Mouse (Mus musculus): Measurements from ENCODE around the gene Eid2b. TPM values are rescaled to one million over a fixed set of nuclear protein-coding genes. Genes with fewer than 3 reads are reported as not detected.

Eid2b gene
- 28.4 and 33.0 TPM in 2 replicates for polyA plus RNA-seq (2021; fragmentation: Nextera tagmentation)
- long read RNA-seq, experiment 1, transcript Eid2b-201 (1 exons, 1,751 nt): major isoform, 80 of 80 reads
- long read RNA-seq, experiment 1, partial matches to known transcripts: 0 of 80 reads
- long read RNA-seq, experiment 1, other reads (novel, unspliced or antisense): 0 of 80 reads
- long read RNA-seq, experiment 2, transcript Eid2b-201 (1 exons, 1,751 nt): major isoform, 44 of 44 reads
- long read RNA-seq, experiment 2, partial matches to known transcripts: 0 of 44 reads
- long read RNA-seq, experiment 2, other reads (novel, unspliced or antisense): 0 of 44 reads

DNA sequence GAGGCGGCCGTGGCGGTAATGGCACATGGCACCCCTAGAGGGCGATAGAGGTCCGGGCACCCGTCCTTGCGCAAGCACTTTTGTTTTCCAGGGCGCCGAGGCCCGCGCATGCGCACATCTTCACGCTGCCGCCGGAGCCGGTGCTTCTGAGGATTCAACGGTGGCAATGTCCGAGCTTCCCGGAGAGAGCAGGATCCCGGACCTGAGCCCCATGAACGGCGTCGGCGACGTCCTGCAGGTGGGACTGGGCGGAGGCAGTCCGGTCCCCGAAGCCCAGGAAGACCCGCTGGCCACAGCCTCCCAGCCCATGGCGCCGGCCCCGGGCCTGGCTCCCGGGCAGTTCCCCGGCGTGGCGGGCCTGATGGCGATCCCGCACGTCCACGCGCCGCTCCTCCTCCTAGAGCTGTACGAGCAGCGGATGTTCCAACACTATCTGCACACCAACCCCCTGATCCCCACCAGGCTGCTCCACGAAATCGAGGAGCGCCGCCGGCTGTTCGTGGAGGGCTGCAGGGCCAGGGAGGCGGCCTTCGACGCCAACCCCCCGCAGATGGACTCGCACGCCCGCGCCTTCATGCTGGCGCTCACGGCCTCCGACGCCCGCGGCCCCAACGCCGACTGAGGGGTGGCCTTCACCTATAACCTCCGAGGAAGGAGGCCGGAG, at the start of gene Eid2b:
Gene Eid2b, plus strand, starts transcription at position 125 of the 664 bp plus-strand sequence.

GRCm38 (mm10) chr7:28267129-28268041, 10.2 kb upstream of the Eid2b start, which contains the start of gene Eid2:
Gene Eid2 (plus strand): TSS chr7:28267881.

DNA sequence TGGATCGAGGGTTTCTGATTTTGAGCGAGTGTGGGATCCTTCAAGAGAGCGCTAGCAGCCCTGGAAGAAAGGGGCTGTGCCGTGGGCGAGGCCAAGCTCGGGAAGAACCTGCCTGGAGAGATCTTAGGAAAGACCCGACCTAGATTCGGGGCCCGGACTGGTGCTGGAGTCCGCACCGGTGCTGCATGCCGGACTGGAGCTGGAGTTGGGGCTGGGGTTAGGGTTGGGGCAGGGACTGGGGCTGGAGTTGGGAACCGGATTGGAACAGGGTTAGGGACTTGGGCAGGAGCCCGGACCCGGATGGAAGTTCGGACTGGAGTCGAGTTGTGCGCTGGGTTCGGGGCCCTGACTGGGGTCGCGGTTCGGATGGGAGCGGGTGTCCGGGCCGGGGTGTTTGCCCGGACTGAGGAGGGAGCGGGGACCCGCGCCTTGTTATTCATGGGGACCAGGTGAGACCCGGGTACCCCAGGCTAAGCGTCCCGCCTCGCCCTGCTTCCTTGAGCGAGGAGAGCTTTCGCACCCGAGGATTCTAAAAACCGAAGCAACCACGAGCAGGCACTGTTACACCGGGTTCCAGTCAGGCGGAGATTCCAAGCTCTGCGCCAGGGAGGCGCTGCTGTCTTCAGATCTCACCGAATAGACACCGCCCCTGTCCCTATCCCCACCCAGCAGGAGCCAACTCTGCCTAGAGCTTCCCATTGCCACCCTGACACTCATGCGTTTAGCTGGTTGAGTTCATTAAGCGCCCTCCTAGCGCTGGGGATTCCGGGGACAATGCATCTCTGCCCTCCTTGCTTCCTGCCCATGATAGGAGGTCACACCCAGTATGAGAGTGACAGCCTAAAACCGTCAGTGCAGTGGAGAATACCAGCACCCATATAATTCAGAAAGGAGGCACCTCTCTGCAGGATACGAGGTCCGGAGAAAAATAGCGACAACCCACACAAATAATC, 13.4 kb downstream of the Eid2b start, which contains the start of gene Selenov:
Gene Selenov, minus strand, starts transcription at position 549 of the 953 bp plus-strand sequence.

DNA sequence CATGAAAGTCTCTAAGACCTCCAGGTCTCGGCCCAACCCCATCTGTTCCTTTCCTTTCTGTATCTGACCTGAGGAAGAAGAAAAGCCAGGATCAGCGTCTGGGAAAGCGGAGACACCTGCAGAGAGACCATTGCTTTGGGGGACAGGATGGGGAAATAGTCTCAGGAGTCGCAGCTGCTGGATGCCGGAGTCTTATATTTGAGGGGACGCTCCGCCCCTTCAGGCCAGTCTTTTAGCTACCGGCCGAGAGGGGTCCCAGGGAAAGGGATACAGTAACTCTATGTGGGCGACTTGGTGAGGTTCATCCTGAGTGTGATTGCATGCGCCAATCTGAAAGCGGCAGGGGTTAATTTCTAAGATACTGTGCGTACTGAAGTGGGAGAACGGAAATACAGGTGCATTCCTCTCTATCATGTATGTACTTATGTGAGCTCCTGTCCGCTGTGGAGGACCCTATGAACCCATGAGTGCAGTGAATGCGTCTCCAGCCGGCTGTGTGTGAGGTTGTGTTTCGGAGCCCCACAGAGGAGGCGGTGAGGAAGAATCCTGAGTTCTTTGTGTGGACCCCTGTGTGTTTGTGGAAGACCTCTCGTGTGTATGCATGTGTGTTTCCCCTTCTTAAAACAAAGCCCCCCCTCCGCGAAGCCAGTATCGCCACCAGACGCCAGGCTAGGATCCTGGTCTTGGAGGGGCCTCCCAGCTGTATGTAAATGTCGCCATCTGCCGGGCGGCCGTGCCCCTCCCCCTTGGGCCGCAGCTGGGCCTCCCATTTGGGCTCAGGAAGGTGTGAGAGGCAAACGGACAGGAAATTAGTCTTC, 24.3 kb downstream of the Eid2b start, which contains the start of gene Dll3:
Gene Dll3, minus strand, starts transcription at position 623 of the 818 bp plus-strand sequence.

DNA sequence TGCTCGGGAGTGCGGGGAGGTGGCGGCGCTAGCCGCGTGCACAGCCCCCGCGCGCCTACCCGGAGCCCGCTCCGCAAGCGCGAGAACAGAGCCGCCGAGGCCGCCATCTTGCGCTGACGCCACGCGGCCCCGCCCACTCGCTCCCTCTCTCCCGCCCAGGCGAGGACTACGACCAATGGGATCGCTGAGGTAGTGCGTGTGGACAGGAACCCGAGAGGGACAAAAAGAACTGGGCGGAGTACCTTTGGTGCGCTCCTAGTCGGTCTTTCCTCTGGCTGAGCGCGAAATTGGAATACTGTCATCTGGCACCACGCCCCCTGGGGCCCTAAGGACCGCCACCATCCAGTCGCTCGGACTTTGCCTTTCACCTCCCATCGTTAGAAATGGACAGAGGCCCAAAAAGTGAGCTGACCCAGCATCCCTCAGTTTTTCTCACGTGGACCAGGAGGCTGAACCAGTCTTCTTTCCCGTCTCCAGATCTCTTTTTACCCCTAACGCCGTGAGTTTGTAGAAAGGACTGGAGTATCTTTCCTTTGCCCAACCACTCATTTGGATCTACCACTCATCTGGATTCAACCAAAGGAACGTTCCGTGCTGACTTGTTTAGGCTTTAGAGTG, 34.5 kb downstream of the Eid2b start, which contains the start of gene Timm50:
Gene Timm50, minus strand, starts transcription at position 147 of the 618 bp plus-strand sequence.

Other genes starting within 250 kb of the Eid2b start
- gene Psmc4, start 227.6 kb upstream of the Eid2b start, polyA plus RNA-seq (2021; fragmentation: Nextera tagmentation): 225 and 261 TPM in 2 replicates
- 0.11 and 0.13 TPM in 2 replicates for gene Fcgbp, start 206.5 kb upstream of the Eid2b start, polyA plus RNA-seq (2021; fragmentation: Nextera tagmentation)
- gene 9530053A07Rik, start 148.3 kb upstream of the Eid2b start, polyA plus RNA-seq (2021; fragmentation: Nextera tagmentation): 0.04 TPM in 1 of 2 replicates, not detected in the other
- gene Fbl, start 108.0 kb upstream of the Eid2b start, polyA plus RNA-seq (2021; fragmentation: Nextera tagmentation): 11.2 and 18.6 TPM in 2 replicates
- gene Dyrk1b, start 98.3 kb upstream of the Eid2b start, polyA plus RNA-seq (2021; fragmentation: Nextera tagmentation): 8.2 and 18.6 TPM in 2 replicates
- 7.4 and 8.2 TPM in 2 replicates for gene Eid2, start 9.9 kb upstream of the Eid2b start, polyA plus RNA-seq (2021; fragmentation: Nextera tagmentation)
- gene Selenov, start 13.4 kb downstream of the Eid2b start, polyA plus RNA-seq (2021; fragmentation: Nextera tagmentation): 0.48 and 1.1 TPM in 2 replicates
- gene Dll3, start 24.5 kb downstream of the Eid2b start, polyA plus RNA-seq (2021; fragmentation: Nextera tagmentation): 2.5 and 2.6 TPM in 2 replicates
- 78.9 and 84.1 TPM in 2 replicates for gene Timm50, start 34.3 kb downstream of the Eid2b start, polyA plus RNA-seq (2021; fragmentation: Nextera tagmentation)
- gene Supt5, start 61.0 kb downstream of the Eid2b start, polyA plus RNA-seq (2021; fragmentation: Nextera tagmentation): 37.9 and 54.9 TPM in 2 replicates
- gene Rps16, start 72.9 kb downstream of the Eid2b start, polyA plus RNA-seq (2021; fragmentation: Nextera tagmentation): 1,527 and 1,591 TPM in 2 replicates
- 0.76 and 0.94 TPM in 2 replicates for gene Plekhg2, start 94.9 kb downstream of the Eid2b start, polyA plus RNA-seq (2021; fragmentation: Nextera tagmentation)
- 0.63 and 1.9 TPM in 2 replicates for gene Zfp36, start 102.5 kb downstream of the Eid2b start, polyA plus RNA-seq (2021; fragmentation: Nextera tagmentation)
- gene Med29, start 115.0 kb downstream of the Eid2b start, polyA plus RNA-seq (2021; fragmentation: Nextera tagmentation): 67.8 and 75.0 TPM in 2 replicates
- 36.9 and 42.4 TPM in 2 replicates for gene Paf1, start 115.2 kb downstream of the Eid2b start, polyA plus RNA-seq (2021; fragmentation: Nextera tagmentation)
- 5.8 and 7.2 TPM in 2 replicates for gene Gmfg, start 159.7 kb downstream of the Eid2b start, polyA plus RNA-seq (2021; fragmentation: Nextera tagmentation)
- 4.3 and 24.4 TPM in 2 replicates for gene Lrfn1, start 174.2 kb downstream of the Eid2b start, polyA plus RNA-seq (2021; fragmentation: Nextera tagmentation)
- not detected in 2 replicates for gene Ifnl2, start 232.7 kb downstream of the Eid2b start, polyA plus RNA-seq (2021; fragmentation: Nextera tagmentation)
- gene Ifnl3, start 245.1 kb downstream of the Eid2b start, polyA plus RNA-seq (2021; fragmentation: Nextera tagmentation): not detected in 2 replicates

Data from left cerebral cortex, adult 6 months (tissue).